Mouse (Mus musculus): ENCODE data around the gene Slc50a1. TPM values are rescaled to one million over a fixed set of nuclear protein-coding genes. Genes with fewer than 3 reads are reported as not detected.
A peak's percentile ranks its signal among the peaks of the same experiment; 100 is the strongest.

The Slc50a1 gene
- total RNA-seq, 2 experiments from 2014 or later: 46.3 to 58.9 TPM

DNA sequence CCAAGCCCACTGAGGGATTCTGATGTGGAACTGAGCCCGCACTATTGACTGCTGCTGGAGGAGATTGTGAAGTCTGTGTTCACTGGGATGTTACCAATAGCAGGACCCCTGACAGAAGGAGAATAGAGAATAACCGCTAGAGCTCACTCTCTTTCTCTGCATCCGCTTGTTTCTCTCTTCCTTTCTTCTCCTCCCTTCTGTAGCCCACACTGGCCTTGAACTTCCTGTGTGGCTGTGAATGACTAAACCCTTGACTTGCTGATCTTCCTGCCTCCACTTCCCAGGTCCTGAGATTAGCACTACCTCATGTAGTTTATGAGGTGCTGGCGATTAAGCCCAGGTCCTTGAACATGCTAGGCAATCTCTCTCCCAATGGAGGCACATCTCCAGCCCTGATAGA, 22.9 kb downstream of the Slc50a1 start:
- no peak for DNase-seq (ENCODE audit: low spot score in 2 of 2)
- TF ChIP-seq CTCF (conservative IDR thresholded peaks at IDR 0.05): no peak
- Histone ChIP-seq H3K4me3 (no peak overlapping the region), H3K27ac (no peak overlapping the region)

DNA sequence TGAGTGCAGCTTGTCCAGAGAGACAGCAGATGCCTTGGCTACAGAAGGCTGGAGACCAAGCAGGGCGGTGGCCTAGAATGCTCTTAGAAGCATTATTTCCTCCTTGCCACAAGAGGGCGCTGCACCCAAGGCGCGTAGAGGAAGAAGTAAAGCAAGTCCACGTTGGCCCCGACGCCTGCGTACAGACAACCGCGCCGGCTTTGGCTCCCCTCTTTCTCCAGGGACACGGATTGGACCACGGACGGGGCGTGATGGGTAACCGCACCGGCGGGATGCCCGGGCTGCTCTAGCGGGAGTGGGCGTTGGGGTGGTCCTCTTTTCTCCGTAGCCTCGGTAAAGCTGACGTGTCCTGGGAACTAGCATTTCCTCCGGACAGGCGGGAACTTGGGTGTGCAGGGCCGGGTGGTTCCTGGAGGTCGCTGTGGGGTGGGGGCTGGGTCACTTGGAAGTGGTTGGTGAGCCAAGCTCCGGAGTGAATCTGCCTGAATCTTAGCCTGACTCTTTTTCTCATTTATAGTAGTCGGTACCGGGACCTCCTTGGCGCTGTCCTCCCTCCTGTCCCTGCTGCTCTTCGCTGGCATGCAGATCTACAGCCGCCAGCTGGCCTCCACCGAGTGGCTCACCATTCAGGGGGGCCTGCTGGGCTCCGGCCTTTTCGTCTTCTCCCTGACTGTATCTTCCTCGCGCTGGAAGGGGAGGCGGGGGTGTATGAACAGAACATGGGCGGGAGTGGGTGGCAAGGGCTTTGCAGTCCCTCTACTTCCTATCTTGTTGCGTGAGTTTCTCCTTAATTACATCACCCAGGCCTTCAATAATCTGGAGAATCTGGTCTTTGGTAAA, 23.9 kb downstream of the Slc50a1 start, which contains the start of gene Trim46:
Gene Trim46, minus strand, starts transcription at position 49 of the 840 bp plus-strand sequence.
- peak within 1 kb of the TSS; percentile 89 for H3K4me3 ChIP-seq
- peak within 1 kb of the TSS; percentile 98 for H3K27ac ChIP-seq
- peak; percentile 89 to 91 for DNase-seq (ENCODE audit: low spot score in 2 of 2)
- peak; percentile 96 for TF ChIP-seq CTCF (conservative IDR thresholded peaks at IDR 0.05)

DNA sequence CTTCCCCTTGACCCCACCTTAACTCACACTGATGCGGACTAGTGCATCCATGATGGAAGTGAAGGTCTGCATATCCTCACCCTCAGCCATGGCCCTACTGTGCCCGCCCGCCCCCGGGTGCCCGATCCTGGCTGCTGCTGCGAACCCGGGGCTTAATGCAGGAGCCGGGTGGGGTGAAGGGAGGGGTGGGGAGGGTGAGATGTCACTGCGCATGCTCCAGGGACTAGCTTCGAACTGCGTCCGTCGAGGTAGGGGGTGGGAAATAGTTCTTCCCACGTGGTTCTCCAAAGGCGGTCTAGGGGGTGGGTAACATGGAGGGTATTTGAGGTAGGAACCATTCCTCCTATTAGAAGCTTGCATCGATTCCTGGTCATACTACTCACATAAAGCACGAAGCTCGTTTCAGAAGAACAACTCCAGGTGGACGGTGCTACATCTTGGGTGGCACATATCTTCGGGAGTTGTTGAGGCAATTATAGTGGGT, 24.6 kb downstream of the Slc50a1 start, which contains the start of gene Krtcap2:
Gene Krtcap2, plus strand, starts transcription at position 279 of the 484 bp plus-strand sequence.
- Histone ChIP-seq H3K4me3 (peak within 1 kb of the TSS; percentile 89), H3K27ac (peak within 1 kb of the TSS; percentile 98)
- peak; percentile 78 to 85 for DNase-seq (ENCODE audit: low spot score in 2 of 2)
- TF ChIP-seq CTCF (conservative IDR thresholded peaks at IDR 0.05): no peak

DNA sequence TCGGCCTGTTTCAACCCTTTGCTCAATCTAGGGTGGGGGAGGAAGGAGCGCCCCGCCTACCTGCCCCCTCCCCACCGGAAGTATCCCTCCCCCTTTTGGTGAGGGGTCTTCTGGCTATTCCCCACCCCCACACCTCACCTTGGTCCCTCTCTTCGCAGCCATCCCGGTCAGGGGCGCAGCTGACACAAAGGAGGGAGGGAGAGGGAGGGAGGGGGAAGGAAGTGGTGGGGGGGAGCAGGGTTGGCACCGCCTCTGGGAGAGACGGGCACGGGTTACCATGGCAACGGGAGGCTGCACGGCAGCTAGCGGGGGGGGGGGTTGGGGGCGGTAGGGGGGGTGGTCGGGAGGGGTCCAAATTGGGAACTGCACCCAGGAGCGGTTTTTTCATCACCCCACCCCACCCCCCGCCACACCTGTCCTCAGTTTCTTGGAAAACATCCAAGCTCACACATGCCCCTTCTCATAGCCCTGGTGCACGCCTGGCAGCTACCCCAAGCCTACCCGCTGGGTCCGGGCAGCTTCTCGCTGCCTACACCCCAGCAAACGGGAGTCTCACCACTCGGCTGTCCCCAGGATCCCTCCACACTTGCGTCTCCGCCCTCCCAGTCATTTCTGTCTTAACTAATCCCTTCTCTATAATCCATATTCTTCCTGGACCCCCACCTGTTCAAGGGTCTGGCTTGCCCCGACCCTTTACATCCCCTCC, 25.2 kb downstream of the Slc50a1 start:
- TF ChIP-seq CTCF (conservative IDR thresholded peaks at IDR 0.05): no peak
- peak overlapping the region; percentile 98 for H3K27ac ChIP-seq
- peak overlapping the region; percentile 89 for H3K4me3 ChIP-seq
- DNase-seq (ENCODE audit: low spot score in 2 of 2): peak in 1 of 2 experiments; percentile 68

DNA sequence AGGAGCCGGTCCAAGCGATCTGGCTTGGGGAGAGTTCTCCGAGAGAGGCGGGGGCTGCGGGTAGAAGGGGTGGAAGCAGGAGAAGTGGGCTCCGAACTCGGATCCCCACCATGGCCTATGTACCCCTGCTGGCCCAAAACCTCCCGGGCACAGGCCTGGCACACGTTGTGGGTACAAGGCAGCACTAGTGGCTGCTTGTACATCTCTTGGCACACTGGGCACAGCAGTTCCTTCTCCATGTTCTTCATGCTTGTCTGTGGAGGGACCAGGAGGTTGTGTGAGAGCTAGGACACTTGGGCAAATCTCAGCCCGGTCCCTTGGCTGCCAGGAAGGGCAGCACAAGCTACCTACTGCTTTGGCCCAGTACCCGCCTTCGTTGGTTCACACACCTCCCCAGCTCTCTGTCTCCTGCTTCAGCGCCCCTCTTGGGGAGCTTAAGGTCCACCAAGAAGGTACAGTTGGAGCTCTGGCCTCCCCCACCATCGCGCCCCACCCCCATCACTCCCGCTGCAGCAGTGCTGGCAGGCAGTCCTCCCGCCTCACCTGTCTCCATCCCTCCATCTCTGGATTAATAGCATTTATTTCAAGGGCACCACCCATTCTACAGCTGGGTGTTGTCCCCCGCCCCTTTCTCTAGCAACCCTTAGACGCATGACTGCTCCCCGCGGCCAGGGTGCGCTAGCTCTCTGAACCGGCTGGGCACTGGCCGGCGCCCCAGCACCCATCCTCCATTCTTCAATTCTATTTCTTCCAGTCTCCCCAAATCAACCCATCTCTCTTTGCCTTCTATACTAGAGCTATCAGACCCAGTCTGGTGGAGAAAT, 26.0 kb downstream of the Slc50a1 start:
- no peak for DNase-seq (ENCODE audit: low spot score in 2 of 2)
- TF ChIP-seq CTCF (conservative IDR thresholded peaks at IDR 0.05): peak; percentile 64
- Histone ChIP-seq H3K4me3 (peak overlapping the region; percentile 89), H3K27ac (peak overlapping the region; percentile 98)

DNA sequence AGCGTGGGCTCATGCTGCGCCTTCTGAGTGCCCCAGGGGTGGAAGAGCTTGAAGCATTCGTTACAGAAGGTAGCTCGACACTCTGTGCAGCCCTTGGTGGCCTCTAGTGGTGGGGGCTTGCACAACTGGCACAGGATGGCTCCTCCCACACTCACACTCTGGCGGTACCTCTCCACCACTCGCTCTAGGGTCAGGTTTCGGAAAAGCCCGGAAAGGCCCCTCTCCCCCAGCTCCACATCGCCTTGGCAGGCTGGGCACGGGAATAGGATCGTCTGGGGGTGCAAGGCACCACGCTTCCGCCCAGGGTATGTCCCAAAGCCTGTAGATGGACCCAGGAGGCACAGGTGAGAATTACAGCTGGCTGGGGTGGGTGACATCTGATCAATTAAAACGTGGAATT, 26.8 kb downstream of the Slc50a1 start:
- Histone ChIP-seq H3K4me3 (peak overlapping the region; percentile 89), H3K27ac (peak overlapping the region; percentile 98; the same call in 1 of the 2 replicates)
- no peak for DNase-seq (ENCODE audit: low spot score in 2 of 2)
- peak; percentile 65 for TF ChIP-seq CTCF (conservative IDR thresholded peaks at IDR 0.05)

DNA sequence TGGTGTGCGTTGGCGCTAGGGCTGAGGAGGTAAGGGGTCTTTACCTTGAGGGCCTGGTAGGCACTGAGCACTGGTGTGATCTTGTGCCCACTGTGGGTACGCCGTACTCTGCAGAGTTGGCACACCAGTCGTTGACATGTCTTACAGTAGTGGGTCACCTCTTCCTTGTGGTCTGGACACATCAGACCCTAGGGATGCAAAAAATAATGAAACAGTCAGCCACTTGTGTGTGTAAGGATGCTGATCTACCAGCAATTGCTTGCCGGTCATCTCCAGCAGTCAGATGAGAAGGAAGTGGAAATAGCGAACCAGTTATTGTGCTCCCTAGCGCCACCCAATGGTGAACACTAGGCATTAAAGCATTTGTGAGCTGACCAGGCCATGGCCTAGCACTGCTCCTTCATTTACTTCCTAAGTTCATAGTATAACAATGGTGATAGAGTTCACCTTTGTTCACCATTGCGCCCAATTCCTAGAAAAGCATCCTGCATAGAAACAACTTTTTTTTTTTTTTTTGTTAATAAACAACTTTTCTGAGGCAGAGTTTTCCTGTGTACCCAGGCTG, 28.0 kb downstream of the Slc50a1 start:
- Histone ChIP-seq H3K27ac (no peak overlapping the region), H3K4me3 (no peak overlapping the region; the same call in 1 of the 2 replicates)
- peak in 1 of 2 experiments; percentile 76 for DNase-seq (ENCODE audit: low spot score in 2 of 2)
- TF ChIP-seq CTCF (conservative IDR thresholded peaks at IDR 0.05): peak; percentile 87

DNA sequence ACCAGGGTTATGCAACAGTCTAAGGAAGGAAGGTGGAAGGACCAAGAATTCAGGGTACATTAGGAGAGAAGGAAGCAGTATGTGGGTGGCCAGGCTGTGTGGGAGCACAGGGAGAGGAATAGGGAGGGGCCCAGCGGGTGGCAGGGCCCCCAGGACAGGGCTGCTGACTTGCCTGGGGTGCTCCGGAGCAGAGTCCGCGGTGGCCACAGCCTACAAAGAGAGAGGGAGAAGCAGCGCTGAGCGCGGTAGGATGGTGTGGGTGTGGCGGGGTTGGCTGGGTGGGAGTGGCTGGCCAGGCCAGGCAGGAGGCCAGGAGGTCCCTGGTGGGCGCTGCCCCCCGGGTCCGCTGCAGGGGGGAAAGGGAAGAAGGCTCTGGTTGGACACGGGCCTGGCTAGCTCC, 31.9 kb downstream of the Slc50a1 start:
- Histone ChIP-seq H3K27ac (no peak overlapping the region; the same call in 1 of the 2 replicates), H3K4me3 (no peak overlapping the region)
- no peak for TF ChIP-seq CTCF (conservative IDR thresholded peaks at IDR 0.05)
- no peak for DNase-seq (ENCODE audit: low spot score in 2 of 2)

DNA sequence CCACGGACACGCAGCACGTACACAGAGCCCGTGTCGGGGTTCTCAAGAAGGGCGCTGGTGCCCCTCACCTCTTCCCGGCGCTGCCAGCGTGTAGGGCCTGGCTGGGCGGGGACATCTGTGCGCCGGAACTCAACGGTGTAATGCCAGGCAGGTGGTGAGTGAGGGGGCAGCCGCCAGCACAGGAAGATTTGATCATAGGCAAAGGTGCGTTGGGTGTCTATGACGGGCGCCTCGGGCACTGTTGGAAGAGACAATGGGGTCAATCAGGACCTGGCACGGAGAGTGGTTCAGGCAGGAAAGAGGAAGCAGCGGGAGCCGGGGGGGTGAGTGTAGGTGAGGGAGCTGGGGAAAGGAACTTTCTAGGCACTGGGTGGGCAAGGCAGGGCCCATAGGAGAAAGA, 32.7 kb downstream of the Slc50a1 start:
- DNase-seq (ENCODE audit: low spot score in 2 of 2): no peak
- no peak overlapping the region for H3K4me3 ChIP-seq
- no peak for TF ChIP-seq CTCF (conservative IDR thresholded peaks at IDR 0.05)
- H3K27ac ChIP-seq: no peak overlapping the region

DNA sequence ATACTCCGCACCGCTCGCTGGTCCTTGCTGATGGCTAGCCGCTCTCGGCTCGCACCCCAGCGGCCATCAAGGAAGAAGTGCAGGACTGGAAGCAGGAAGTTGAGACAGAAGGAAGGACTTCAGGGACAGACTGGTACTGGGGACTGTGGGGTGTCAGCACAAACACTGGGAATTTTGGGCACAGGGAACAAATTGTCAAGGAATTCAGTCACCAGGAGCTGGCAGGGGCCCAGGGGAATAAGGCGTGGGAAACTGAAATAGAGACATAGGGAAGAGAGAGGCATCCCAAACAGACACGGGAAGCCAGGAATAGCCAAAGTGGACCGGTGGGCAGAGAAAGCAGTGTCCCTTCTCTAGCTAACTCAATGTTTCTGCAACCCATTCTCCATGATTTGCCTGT, 33.9 kb downstream of the Slc50a1 start:
- no peak for DNase-seq (ENCODE audit: low spot score in 2 of 2)
- TF ChIP-seq CTCF (conservative IDR thresholded peaks at IDR 0.05): no peak
- Histone ChIP-seq H3K27ac (no peak overlapping the region), H3K4me3 (no peak overlapping the region)

DNA sequence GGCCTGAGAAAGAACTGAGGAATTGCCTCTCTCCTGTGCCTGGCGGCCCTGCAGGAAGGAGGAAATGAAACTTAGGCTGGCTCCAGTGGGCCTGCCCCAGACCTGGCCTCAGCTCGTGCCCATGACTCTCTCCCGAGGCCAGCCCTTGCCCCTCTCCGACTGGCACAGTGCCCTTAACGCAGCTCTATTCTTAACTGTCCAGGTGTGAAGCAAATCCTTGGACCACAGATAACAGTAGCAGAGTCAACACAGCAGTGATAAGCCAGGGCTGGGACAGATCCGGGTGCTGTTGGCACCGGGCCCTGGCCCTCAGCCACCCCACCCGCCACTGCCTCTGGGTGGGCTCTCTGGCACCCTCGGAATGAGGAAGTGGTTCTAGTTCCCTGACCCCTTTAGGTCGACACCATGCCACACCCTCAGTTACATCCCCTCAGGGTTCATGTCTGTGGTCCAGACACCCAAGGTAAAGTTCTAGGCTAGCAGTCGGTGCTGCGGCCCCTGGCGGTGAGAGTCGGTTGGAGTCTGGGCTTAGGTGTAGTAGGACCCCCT, 36.7 kb downstream of the Slc50a1 start:
- no peak for TF ChIP-seq CTCF (conservative IDR thresholded peaks at IDR 0.05)
- DNase-seq (ENCODE audit: low spot score in 2 of 2): no peak
- no peak overlapping the region for H3K4me3 ChIP-seq
- no peak overlapping the region for H3K27ac ChIP-seq

GRCm38 (mm10) chr3:89232614-89233013, 37.8 kb downstream of the Slc50a1 start:
- no peak overlapping the region for H3K4me3 ChIP-seq

More at GRCm38 (mm10) chr3:89232614-89233013, 37.8 kb downstream of the Slc50a1 start:
- TF ChIP-seq CTCF (conservative IDR thresholded peaks at IDR 0.05): no peak
- H3K27ac ChIP-seq: no peak overlapping the region
- DNase-seq (ENCODE audit: low spot score in 2 of 2): no peak
